Mouse (Mus musculus) mouse trophoblast stem cell (cell line): Measurements from ENCODE around the gene Tekt5.

Source experiments
- in situ Hi-C, 2 experiments: fragments of 300-500 bp; cut with MseI, MboI; formaldehyde crosslinking; loops; 2 replicates in 1 of 2; 3 replicates in 1 of 2; pipeline ENCODE4 v1.15.1; 2025

Gene Tekt5

GRCm38 (mm10) chr16:10337422-10338197 lies 57.7 kb downstream of the Tekt5 start:
- in situ Hi-C loops: no loop called here

DNA sequence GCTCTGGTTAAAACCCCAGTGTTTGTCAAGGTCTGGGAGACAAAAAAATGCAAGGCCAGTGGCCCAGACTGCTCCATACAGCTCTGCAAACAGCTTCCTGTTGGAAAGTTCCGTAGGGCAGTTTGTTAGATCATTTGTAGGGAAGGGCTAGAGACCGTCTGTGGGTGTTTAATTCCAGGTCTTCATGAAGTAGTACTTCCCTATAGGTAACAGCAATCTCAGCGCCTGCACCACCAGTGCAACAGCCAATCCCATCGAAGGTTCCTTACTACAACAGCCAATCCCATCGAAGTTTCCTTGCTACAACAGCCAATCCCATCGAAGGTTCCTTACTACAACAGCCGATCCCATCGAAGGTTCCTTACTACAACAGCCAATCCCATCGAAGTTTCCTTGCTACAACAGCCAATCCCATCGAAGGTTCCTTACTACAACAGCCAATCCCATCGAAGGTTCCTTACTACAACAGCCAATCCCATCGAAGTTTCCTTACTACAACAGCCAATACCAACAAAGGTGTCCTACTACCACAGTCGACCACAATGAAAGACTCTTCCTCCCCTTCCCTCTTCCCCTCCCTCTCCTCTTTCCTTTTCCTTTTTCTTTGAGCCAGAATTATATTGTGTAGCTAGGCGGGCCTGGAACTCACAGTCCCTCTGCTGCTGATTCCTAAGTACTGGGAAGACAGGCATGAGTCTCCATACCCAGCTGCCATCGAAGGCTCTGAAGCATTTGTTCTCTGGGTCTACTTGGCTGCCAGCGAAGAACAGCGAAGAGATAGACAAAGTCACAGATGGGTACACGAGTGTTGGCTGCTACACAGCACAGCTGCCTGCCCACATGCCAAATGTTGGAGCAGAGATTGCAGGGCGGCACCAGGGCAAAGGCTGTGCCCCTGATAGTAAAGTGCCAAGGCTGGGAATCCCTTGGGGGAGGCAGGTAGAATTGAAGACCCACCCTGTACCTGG lies 58.6 kb downstream of the Tekt5 start:
- in situ Hi-C loops: no loop called here

DNA sequence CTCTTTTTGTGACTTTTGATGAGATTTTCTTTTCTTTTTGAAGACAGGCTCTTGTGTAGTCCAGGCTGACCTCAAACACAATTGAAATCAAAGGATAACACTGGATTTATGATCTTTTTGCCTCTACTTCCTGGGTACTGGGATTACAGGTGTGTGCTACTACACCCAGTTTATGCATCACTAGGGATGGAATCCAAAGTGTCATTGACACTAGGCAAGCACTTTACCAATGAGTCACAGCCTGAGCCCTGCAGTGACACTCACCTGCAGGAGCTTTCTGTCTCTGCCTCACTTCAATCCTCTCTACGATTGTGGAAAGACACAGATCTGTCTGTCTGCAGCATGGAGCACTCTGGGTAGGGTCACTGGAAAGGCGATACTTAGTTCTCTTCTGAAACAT lies 59.3 kb downstream of the Tekt5 start:
- in situ Hi-C loops: no loop called here

DNA sequence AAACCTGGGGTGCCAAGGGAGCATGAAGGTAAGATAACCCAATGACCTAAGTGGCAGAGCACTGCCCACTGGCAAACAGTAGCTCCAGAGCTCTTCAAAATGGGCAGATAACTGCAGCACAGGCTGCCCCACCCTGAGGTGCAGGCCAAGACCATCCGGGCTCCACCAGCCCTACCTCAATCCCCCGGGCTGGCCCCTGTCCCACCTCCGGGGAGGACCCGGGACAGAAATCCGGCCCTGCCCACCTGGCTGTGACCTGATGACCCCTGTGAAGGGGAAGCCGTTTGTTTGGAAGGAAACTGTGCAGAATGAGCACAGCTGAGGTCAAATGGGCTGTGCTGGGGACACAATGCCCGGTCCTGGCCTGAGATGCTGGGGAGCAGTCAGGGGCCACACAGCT lies 62.6 kb downstream of the Tekt5 start:
- in situ Hi-C loops: no loop called here

DNA sequence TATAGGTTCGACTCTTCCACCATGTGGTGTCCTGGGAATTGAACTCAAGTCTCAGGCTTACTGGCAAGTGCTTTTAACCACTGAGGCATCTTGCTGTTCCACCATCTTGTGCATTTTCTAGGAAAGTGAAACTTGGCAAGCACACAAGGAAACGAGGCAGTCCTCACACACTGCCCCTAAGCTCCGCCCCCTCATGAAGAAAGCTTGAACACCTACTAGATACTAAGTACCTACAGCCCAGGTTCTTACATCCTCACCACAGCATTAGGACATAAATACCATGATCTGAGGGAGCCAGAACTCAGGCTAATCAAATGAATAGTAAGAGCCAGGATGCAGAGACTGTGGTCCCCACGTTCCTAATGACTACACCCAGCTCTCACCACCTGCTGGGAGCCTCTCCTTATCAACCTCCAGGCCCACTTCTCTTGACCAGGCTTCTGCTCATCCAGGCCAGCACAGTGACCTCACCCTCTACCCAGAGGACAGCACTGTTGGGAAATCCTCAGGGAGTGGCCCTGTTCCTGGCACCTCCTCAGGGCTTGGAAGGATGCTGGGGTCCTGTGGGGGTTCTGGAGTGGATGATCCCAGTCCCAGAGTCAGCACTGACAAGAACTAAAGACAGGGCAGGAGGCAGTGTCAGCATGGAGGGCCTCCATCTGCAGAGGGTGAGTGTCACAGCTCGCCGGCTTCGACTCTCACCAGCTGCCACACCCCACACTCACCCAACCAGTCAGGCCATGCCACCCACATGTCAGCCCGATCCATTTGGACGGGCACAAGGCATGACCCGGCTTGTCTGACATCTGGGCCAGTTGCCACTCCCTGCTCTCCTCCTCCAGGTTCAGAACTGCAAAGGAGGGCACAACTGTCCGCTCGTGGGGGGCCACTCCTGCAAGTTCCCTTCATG lies 64.4 kb downstream of the Tekt5 start:
- in situ Hi-C loops: no loop called here

DNA sequence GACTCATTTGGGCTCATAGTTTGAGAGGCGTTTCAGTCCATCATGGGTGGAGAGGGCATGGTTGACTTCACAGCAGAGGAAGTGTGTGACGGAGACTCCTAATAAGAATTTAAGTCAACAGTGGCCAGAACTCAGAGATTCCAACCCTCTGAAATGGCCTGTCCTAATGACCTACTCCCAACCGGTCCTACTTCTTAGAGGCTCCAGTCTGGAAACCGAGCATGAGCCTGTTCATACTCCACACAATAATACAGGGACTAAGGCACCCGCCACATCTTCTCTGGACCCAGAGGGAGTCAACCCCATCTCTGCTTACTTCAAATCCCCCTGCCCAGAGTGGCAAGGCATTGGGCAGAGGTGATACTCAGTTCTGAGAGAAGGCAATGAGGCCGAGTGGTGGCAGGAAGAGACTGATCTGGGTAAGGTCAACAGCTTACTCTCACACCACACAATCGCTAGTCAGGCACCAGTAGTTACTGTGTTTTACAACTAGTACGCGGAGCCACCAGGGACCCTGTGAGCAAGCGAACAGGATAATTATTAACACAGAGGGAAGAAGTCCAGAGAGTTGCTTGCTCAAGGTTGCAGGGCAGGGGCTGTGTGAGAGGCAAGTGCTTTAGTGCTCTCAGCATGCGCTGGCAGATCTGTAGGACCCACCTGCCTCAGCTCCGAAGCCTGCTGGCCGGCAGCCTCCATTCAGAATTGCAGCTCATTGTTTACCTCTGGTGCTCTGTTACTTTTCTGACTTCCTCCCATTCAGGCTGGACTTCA lies 67.5 kb downstream of the Tekt5 start:
- in situ Hi-C loops: no loop called here

DNA sequence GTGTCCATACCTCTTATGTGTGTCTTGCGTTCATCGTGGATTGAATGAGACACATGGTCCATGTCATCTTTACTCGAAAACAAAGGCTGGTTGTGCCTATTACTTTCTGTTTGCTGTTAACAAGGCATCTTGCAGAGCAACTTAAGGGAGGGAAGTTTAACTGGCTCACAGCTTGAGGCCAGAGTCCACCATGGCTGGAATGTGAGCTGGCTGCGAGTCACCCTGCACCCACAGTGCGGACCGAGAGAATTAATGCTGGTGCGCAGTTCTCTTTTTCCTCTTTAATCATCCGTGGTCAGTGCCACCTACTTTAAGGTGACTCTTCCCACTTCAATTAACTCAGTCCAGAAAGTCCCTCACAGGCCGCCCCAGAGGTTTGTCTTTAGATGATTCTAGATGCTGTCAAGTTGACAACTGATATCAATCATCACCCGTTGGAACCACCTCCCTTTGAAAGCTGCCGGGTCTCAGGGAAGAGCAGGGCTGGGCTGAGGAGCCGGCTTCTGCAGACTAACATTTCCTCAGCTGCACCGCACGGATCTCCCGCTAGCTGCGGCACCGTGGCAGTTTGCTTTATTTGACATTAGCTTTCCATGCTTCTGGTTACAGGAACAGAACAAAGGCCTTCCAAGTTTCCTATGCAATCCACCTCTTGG lies 75.2 kb downstream of the Tekt5 start:
- in situ Hi-C loops: no loop called here

DNA sequence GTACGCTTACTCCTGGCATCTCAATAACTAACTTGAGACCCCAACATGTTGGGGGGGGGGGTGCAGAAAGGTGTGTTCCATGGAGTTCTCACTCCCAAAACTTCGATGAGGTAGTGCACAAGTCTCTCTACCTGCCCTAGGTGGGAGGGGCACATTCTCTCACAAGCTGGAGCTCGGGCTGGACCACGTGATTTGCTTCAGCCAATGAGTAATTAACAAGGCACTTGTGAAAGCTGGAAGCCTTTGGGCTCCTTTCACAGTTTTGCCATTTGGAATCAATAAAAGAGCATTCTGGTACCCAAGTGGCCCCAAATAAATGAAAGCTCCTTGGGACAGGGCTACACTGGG lies 78.1 kb downstream of the Tekt5 start:
- in situ Hi-C loops: no loop called here

- in situ Hi-C loops: no loop called here
These were observed 78.6 kb downstream of the Tekt5 start for GRCm38 (mm10) chr16:10316493-10317196.

- in situ Hi-C loops: no loop called here
These were observed 81.6 kb downstream of the Tekt5 start, which contains the start of gene Emp2 for GRCm38 (mm10) chr16:10313646-10314088. Gene Emp2 (minus strand): TSS chr16:10313968.

DNA sequence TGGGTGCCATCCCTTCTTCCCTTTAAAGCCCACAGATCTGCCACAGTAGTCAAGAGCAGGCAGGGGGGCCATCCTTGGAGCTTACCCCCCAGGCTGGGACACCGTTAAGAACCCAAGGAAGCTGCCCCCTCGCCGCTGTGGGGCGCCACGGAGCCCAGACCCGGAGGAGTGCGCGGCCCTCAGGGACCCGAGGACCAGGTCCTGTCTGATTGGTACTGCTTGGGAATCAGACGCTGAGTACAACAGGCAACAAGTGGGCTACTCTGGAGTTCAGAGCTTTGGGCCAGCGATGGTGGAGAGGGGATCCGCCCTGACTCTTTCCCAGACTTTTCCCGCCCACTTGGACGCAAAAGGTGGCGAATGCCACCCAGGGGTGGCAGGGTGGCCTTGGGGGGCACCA lies 82.1 kb downstream of the Tekt5 start:
- in situ Hi-C loops: no loop called here

GRCm38 (mm10) chr16:10311989-10312388 lies 83.3 kb downstream of the Tekt5 start:
- in situ Hi-C loops: no loop called here

- in situ Hi-C loops: no loop called here
These were observed 84.2 kb downstream of the Tekt5 start for GRCm38 (mm10) chr16:10311086-10311485.

DNA sequence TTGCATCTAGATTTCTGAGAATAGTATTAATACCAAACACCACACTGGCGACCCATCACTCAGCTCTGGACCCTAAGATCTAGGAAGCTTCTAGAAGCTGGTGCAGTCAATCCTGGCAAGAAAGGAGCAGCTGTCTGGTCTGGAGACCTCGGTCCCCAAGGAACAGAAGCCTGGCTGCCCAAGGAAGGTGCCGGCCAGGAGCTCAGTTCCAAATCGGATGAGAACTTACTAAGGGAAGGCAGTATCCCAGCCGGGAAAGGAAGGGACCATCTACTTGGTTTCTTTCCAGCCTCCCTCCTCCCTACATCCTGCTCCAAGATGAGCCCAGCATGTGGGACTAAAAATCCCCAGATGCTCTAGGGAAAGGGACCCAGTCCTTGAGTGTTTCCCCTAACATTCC lies 84.8 kb downstream of the Tekt5 start:
- in situ Hi-C loops: no loop called here
